23 mouse cellular contexts compared by ENCODE assay signal in the genomic region with DNA sequence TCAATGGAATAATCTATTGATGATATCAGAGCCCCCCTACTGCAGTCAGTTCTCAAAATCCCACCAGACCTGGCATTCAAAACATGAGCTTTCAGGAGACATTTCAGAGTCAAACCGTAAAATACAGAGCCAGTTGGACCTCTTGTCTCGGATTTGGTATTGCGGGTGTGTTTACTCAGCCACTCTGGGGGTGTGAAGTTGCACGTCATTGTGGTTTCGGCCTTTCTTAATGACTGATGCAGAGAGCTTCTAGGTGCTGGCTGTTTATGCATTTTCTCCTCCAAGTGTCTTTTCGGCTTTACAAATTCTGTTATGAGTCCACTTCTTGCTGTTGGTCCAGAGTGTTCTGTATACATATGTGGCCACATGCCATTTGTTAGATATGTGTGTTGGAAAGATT. TPM values are rescaled to one million over a fixed set of nuclear protein-coding genes. Genes with fewer than 3 reads are reported as not detected.
DNase-seq lines count a peak whose midpoint lies in the region; TF ChIP-seq lines count a peak whose summit lies in the region.
"Had no signal": no experiment of that assay in that cellular context is flagged by ENCODE, and none has a peak within 500 bp of the region (broad histone marks: within the 10 kb centered on the region; RNA-seq: fewer than 3 reads in every experiment).

No protein-coding gene starts in this region.

- no peaks in the 10 kb centered on the region for H3K27me3 ChIP-seq in heart, embryonic 10.5 days (ENCODE audit: insufficient read depth, poor library complexity, severe bottlenecking)
- H3K27me3 ChIP-seq in heart, adult 2 months (ENCODE audit: control insufficient read depth, insufficient read depth, low read length): no peaks in the 10 kb centered on the region
- H3K27me3 ChIP-seq: embryonic facial prominence, embryonic 13.5 days; forebrain, embryonic 12.5 days; hindbrain, embryonic 12.5 days; hindbrain, embryonic 15.5 days; intestine, embryonic 15.5 days had no signal

- H3K79me2 ChIP-seq in heart, adult 2 months (replicated peaks; ENCODE audit: control insufficient read depth, insufficient read depth, low read length): no peaks in the 10 kb centered on the region

- H3K9ac ChIP-seq in heart, adult 2 months (ENCODE audit: low read depth, low read length): no peak overlapping the region
- H3K9ac ChIP-seq: embryonic facial prominence, embryonic 13.5 days; forebrain, embryonic 12.5 days; hindbrain, embryonic 12.5 days; hindbrain, embryonic 15.5 days; intestine, embryonic 15.5 days had no signal

- H3K27ac ChIP-seq in heart, embryonic 10.5 days: no peak overlapping the region
- no peak overlapping the region for H3K27ac ChIP-seq in heart, adult 2 months
- H3K27ac ChIP-seq: embryonic facial prominence, embryonic 10.5 days; embryonic facial prominence, embryonic 13.5 days; forebrain, embryonic 12.5 days; hindbrain, embryonic 12.5 days; hindbrain, embryonic 15.5 days; intestine, embryonic 15.5 days had no signal

- 84% methylated on average over 6 of the region's 6 CpGs for WGBS in heart, embryonic 10.5 days
- WGBS in heart, adult 2 months: 92% methylated on average over 6 of the region's 6 CpGs

- TF ChIP-seq EP300 in heart, adult 2 months (IDR thresholded peaks at IDR 0.05; ENCODE audit: insufficient read depth, low read depth, low read length): no peak

- H3K4me3 ChIP-seq in heart, embryonic 10.5 days: no peak overlapping the region
- no peak overlapping the region for H3K4me3 ChIP-seq in heart, adult 2 months
- H3K4me3 ChIP-seq: embryonic facial prominence, embryonic 10.5 days; embryonic facial prominence, embryonic 13.5 days; erythroblast, embryonic 14.5 days; forebrain, embryonic 12.5 days; hindbrain, embryonic 12.5 days; hindbrain, embryonic 15.5 days; intestine, embryonic 15.5 days had no signal

- H3K36me3 ChIP-seq in heart, embryonic 10.5 days: no peaks in the 10 kb centered on the region
- H3K36me3 ChIP-seq in heart, adult 2 months (ENCODE audit: control insufficient read depth, insufficient read depth, low read length): no peaks in the 10 kb centered on the region
- H3K36me3 ChIP-seq: embryonic facial prominence, embryonic 10.5 days; embryonic facial prominence, embryonic 13.5 days; forebrain, embryonic 12.5 days; hindbrain, embryonic 12.5 days; hindbrain, embryonic 15.5 days; intestine, embryonic 15.5 days had no signal

- intact Hi-C loops in heart, adult 2 months (cut with DNase I): no loop called here

- no peak for TF ChIP-seq CTCF in heart, adult 2 months (IDR thresholded peaks at IDR 0.05)

- H3K9me3 ChIP-seq in heart, embryonic 10.5 days: no peaks in the 10 kb centered on the region
- H3K9me3 ChIP-seq: embryonic facial prominence, embryonic 10.5 days; embryonic facial prominence, embryonic 13.5 days; forebrain, embryonic 12.5 days; hindbrain, embryonic 12.5 days; hindbrain, embryonic 15.5 days; intestine, embryonic 15.5 days had no signal

- TF ChIP-seq POLR2A in heart, adult 2 months (IDR thresholded peaks at IDR 0.05; ENCODE audit: insufficient read depth, low read depth, low read length): no peak

- H3K4me1 ChIP-seq in heart, embryonic 10.5 days: no peaks in the 10 kb centered on the region
- no peaks in the 10 kb centered on the region; the same call in 1 of the 2 replicates for H3K4me1 ChIP-seq in heart, adult 2 months (ENCODE audit: control insufficient read depth, insufficient read depth, low read length)
- H3K4me1 ChIP-seq: embryonic facial prominence, embryonic 10.5 days; embryonic facial prominence, embryonic 13.5 days; forebrain, embryonic 12.5 days; hindbrain, embryonic 12.5 days; hindbrain, embryonic 15.5 days; intestine, embryonic 15.5 days had no signal

- peak; percentile 45 for DNase-seq in heart, embryonic 10.5 days (ENCODE audit: low spot score)
- no peak for DNase-seq in heart, adult 2 months
- DNase-seq in induced T-regulatory cell, adult 2 months (ENCODE audit: low read depth): peak; percentile 53
- peak; percentile 73 to 89 for DNase-seq in natural killer cell, adult 2 months (ENCODE audit: low spot score in 2 of 2)
- DNase-seq in layer of hippocampus, postnatal 25 days (ENCODE audit: extremely low spot score in 1 of 2, low spot score in 1 of 2): no peak
- DNase-seq in kidney, postnatal 36 days: no peak
- DNase-seq: adrenal gland, postnatal 10 days; adrenal gland, postnatal 36 days; cerebellum, adult 11 months; cerebellum, adult 2 months; cerebellum, adult 9-11 months; cerebellum, postnatal 25 days; embryo, embryonic 11 days; gastrocnemius, postnatal 10 days; gastrocnemius, postnatal 36 days; kidney, adult 11 months had no signal

RNA-seq across cellular contexts. Expression of gene Gpr160, which starts 21.0 kb away (rescaled TPM):
- polyA plus RNA-seq in heart, embryonic 10.5 days (2016; fragmentation: Nextera tagmentation; extraction: Ambion mirVana): 0.33 and 0.51 TPM in 2 replicates
- total RNA-seq in heart, adult 2 months (2021): 1 to 10 TPM; 1.4 to 2.8 TPM
- polyA plus RNA-seq in heart, adult 2 months (2012; rRNA removed): 1.9 and 4.0 TPM in 2 replicates
- total RNA-seq in layer of hippocampus, postnatal 25 days (2021): 1 to 10 TPM; 1.2 to 1.3 TPM

Comparison
In these comparisons a context has a peak if more than half of its experiments do, and no peak if none do; other contexts are left out.
1. DNase-seq: peak in heart, embryonic 10.5 days (single experiment), induced T-regulatory cell, adult 2 months (single experiment) and natural killer cell, adult 2 months (2 of 2); none in heart, adult 2 months (0 of 2), layer of hippocampus, postnatal 25 days (0 of 2) and kidney, postnatal 36 days (0 of 2).